Mouse (Mus musculus) heart, postnatal 25 days (tissue): ENCODE measurements at regions not wholly inside any gene's neighbourhood (a gene's known extent, or its start where the extent isn't known, plus 50 kb on each side); places are given as distances from the start of the nearest gene placed in this dataset.
"Not testable (repeated sequence)": the region's sequence is repeated elsewhere in the genome, so short reads cannot be mapped to it uniquely, and the experiment has no call there.

ENCODE experiments used
- DNase-seq: peaks from one replicate; pipeline ENCODE4 v3.0.0; 2022; ENCODE audit warnings: low spot score
- intact Hi-C: fragments of 180-260 bp; cut with DNase I; formaldehyde crosslinking; loops from one replicate; pipeline ENCODE4 v1.15.1; 2025

DNA sequence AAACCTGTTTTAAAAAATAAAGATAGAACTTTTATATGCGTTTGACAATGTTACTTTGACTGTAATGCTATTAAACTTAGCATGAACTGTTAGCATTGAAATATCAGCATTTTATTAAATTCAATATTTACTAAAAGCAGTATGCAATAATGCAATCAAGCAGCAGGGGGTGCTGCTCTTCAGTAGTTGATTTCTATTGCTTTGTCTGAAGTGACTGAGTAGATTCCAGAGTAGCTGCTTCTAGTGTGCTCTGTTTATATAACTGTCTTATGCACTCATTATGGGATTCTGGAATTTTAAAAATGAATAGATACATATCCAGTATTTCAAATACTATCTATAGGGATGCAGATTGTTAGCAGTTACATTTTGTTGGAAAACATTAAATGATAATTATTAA lies 146.2 kb downstream of the Gm28710 start:
- intact Hi-C loops, result loop anchor here (5.0 to 10.0 kb wide), 3 partner anchors 637 to 1097 kb away; partner anchors contain the start of gene Sema3c
- DNase-seq, result no peak

- no peak for DNase-seq
- intact Hi-C loops, result no loop called here
These were observed 155.8 kb downstream of the Gm28710 start for GRCm38 (mm10) chr5:16947430-16947829.

DNA sequence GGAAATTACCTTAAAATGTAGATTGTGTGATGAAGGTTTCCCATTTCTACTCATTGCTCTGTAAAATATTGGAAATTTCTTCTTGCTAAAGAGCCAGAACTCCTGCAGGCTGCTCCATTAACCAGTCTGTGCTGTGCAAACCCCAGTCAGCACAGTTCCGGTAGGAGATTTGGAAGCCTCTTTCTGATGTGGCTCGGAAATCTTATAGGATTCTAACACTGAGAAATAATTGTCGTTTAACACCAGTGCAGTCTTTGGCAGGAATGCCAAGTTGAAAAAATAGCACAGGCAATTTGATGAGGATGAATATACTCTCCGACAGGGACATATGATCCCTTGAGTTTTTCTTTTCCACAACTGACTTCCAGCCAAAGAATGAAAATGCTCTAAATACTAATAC lies 176.1 kb downstream of the Gm28710 start:
- intact Hi-C loops, result no loop called here

DNA sequence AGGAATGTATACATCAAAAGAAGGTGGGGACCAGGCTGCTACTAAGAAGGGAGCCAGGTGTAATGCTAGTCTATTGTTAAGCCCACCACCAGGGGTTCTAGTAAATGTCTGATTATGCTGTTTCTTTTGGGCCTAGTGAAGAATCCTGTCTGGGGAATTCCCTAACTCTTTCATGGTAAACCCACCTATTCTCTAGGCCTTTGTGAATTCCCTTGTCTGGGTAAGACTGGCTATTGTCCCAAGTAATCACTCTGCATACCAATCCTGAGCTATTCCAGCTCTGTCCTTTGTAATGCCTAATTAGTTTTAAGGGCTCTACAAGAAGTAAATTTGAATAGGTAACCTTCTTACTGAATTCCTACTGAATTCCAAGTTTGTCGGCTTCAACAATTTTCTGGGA lies 177.2 kb downstream of the Gm28710 start:
- intact Hi-C loops, DNase-seq: not testable (repeated sequence)

More for the DNA sequence above, 176.1 kb downstream of the Gm28710 start:
- no peak for DNase-seq

GRCm38 (mm10) chr5:16973206-16973896 lies 181.7 kb downstream of the Gm28710 start:
- intact Hi-C loops, result no loop called here
- no peak for DNase-seq

GRCm38 (mm10) chr5:16976006-16976405 lies 184.4 kb downstream of the Gm28710 start:
- no peak for DNase-seq
- intact Hi-C loops, result no loop called here

DNA sequence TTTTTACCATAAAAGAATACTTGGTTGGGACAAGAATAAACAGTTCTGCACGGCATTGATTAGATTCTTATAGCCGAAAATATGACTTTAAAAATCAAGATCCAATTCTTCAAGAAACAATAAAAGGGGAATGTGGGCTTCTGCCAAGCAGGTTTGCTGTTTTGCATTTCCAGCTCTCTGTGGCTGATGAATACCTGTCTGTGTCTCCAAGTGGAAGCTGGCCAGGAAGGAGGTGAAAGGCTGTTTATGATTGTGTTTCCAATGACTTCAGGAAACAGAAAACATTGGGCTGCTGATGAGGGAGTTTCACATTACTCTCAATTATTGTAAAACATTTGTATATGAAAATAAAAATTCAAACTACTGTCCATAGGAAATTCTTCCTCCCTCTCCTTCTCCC lies 193.3 kb downstream of the Gm28710 start:
- no peak for DNase-seq
- intact Hi-C loops, result no loop called here

GRCm38 (mm10) chr5:16991518-16991917 lies 199.9 kb downstream of the Gm28710 start:
- no peak for DNase-seq
- intact Hi-C loops, result no loop called here

GRCm38 (mm10) chr5:16999183-16999582 lies 207.6 kb downstream of the Gm28710 start:
- DNase-seq, result no peak
- intact Hi-C loops, result no loop called here

GRCm38 (mm10) chr5:17006807-17007522 lies 215.4 kb downstream of the Gm28710 start:
- intact Hi-C loops, result no loop called here
- no peak for DNase-seq

DNA sequence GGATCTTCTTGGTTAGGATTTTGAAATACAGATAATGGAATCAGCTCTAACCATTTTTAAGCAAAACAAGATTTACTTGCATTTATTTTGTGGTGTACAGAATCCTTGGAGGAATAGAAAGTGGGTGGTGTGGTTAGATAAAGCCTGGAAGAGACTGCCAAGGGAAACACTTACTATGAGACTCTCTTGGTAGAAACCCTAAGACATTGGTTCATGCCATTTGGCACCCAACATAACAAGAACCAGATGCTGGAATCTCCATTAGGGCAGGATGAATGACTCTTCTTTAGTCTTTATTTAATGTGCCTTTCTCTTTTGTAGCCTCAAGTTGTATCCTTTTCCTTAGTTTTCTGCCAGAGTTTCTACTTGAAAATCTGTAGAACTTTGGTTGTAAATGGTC lies 230.0 kb downstream of the Gm28710 start:
- DNase-seq, result no peak
- intact Hi-C loops, result no loop called here

- DNase-seq, result no peak
- intact Hi-C loops, result no loop called here
These were observed 262.3 kb downstream of the Gm28710 start for GRCm38 (mm10) chr5:17053935-17054334.

DNA sequence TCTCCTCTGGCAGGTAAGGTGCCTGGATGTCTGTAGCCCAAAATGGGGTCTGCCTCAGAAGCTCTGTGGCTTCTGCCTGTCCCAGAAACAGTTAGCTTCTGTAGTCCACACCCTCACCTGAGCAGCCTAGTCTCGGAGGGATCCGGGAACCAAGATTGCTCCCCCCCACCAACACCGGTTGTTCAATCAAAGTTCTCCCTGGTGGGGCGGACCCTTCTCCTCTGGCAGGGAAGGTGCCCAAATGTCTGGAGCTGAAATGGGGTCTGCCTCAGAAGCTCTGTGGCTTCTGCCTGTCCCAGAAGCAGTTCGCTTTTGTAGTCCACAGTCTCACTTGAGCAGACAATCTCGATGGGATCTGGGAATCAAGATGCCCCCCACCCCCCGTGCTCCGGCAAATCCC lies 273.0 kb downstream of the Gm28710 start:
- intact Hi-C loops, result no loop called here
- no peak for DNase-seq

DNA sequence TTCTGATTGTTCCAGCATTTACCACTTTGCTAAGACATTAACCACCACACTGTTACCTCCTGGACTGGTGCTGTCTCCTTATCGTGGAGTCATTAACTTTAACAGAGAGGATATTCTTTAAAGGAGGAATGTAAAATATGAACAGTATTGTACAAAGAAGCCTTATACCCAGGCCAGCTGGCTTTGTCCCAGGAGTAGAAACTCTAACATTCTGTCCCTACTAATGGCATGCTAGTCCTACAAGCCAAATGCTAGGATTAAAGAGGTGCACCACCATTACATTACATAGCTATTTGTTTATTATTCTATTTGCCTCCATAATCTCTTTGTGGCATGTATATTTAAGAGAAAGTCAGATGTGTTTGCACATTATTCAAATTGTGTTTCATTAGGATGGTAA lies 288.8 kb downstream of the Gm28710 start:
- no peak for DNase-seq
- intact Hi-C loops, result no loop called here

- no peak for DNase-seq
- intact Hi-C loops, result loop anchor here (10.0 kb wide), 2 partner anchors 463 to 653 kb away; partner anchors contain the start of gene Sema3c
These were observed 261.4 kb upstream of the Speer4f2 start for GRCm38 (mm10) chr5:17111556-17111955.

GRCm38 (mm10) chr5:17112026-17112425 lies 261.0 kb upstream of the Speer4f2 start:
- intact Hi-C loops, result loop anchor here (10.0 kb wide), 2 partner anchors 463 to 653 kb away; partner anchors contain the start of gene Sema3c
- no peak for DNase-seq

GRCm38 (mm10) chr5:17115035-17115434 lies 257.9 kb upstream of the Speer4f2 start:
- no peak for DNase-seq
- intact Hi-C loops, result loop anchor here (10.0 kb wide), 2 partner anchors 460 to 650 kb away; partner anchors contain the start of gene Sema3c

GRCm38 (mm10) chr5:17116072-17116471 lies 256.9 kb upstream of the Speer4f2 start:
- intact Hi-C loops, result loop anchor here (10.0 kb wide), 2 partner anchors 459 to 649 kb away; partner anchors contain the start of gene Sema3c
- DNase-seq, result no peak

DNA sequence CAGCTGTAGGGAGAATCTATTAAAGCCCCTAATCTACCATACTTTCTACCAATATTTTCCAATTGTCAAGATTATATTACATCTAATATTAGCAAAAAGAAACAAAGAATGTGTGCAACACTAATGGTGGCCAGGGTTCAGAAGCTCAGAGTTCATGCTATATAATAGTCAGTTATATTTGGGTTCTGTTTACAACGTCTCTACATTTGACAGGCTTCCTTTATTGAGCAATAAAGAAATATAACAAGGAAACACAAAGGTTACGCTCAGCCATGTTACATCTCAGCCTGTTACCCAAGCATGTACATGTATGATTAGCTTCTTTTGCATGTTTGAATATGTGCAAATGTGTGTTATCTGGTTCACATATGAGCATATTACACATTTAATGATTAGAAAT lies 247.7 kb upstream of the Speer4f2 start:
- intact Hi-C loops, result no loop called here
- DNase-seq, result no peak

- no peak for DNase-seq
- intact Hi-C loops, result no loop called here
These were observed 245.5 kb upstream of the Speer4f2 start for GRCm38 (mm10) chr5:17127501-17127900.

DNA sequence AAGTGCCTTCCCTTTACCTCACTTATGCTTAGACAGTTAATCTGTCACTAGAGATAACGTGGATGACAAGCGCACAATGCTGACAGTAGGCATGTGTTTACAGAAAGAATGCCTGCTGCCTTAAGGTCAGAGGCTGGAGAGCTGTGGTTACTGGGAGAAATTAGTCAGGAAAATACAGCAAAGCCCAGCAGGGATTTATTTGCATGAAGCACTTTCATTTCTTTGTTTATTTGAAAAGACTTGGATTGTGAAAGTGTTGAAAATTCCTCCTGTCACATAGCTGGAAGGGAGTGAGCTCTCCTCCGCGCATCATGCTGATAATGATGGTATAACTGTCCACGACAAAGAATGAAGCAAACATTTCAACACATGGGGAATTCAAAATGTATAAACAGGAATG lies 237.5 kb upstream of the Speer4f2 start:
- no peak for DNase-seq
- intact Hi-C loops, result no loop called here
